Mouse (Mus musculus): ENCODE measurements around the gene Olfr1239.

DNA sequence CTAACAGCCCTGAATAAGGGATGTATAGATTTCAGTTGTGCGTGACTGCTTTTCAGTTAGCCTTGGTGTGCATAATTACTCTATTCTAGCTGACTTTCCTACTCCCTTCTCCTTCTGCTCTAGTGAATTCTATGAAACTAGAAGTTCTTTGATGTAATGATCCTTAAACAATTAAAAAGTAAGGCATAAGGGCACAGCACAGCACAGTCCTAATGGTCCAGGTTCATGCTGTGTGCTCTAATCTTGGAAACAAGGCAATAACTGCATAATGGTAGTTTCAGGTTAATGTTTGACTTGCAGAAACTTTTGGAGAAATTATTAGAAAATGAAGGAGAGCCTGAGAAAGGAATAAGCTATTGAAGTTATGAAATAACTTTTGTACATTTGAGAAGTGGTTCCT, 5.7 kb downstream of the Olfr1239 start:
- no peak for TF ChIP-seq CTCF (IDR thresholded peaks at IDR 0.05)
- TF ChIP-seq POLR2A (IDR thresholded peaks at IDR 0.05; ENCODE audit: insufficient read depth, low read depth, low read length), result no peak

Data from heart, adult 2 months (tissue).